Mouse (Mus musculus) stomach, embryonic 14.5 days (tissue): ENCODE measurements around the gene Wfikkn1. TPM values are rescaled to one million over a fixed set of nuclear protein-coding genes. Genes with fewer than 3 reads are reported as not detected.

Experiments used
- ATAC-seq: fragments of 200-750 bp; cut with Nextera tagmentation; 2 replicates; pipeline ENCODE4 v1.8.0; 2017; ENCODE audit warnings: low read depth, moderate TSS enrichment; ENCODE audit not compliant: insufficient number of reproducible peaks, insufficient read depth, low FRiP score
- H3K27ac ChIP-seq: fragments of 300-500 bp; sonication (generic); 2 replicates; pipeline ENCODE4 v1.5.1; 2014; ENCODE audit warnings: mild to moderate bottlenecking, low read length, moderate library complexity, mixed read lengths
- H3K27me3 ChIP-seq: fragments of 300-500 bp; sonication (generic); 2 replicates; pipeline ENCODE4 v1.6.1; 2014; ENCODE audit warnings: low read length, control low read depth, mixed read lengths; ENCODE audit not compliant: control insufficient read depth, insufficient read depth
- H3K36me3 ChIP-seq: fragments of 300-500 bp; sonication (generic); 2 replicates; pipeline ENCODE4 v1.6.1; 2014; ENCODE audit warnings: mild to moderate bottlenecking, control low read depth, low read length, moderate library complexity, mixed read lengths; ENCODE audit not compliant: control insufficient read depth, insufficient read depth
- H3K4me1 ChIP-seq: fragments of 300-500 bp; sonication (generic); 2 replicates; pipeline ENCODE4 v1.6.1; 2014; ENCODE audit warnings: low read length, control low read depth, mixed read lengths; ENCODE audit not compliant: control insufficient read depth, insufficient read depth
- H3K4me2 ChIP-seq: fragments of 300-500 bp; sonication (generic); replicated peaks from 2 replicates; pipeline ENCODE4 v1.6.1; 2014; ENCODE audit warnings: low read depth, low read length, control low read depth
- H3K4me3 ChIP-seq: fragments of 300-500 bp; sonication (generic); 2 replicates; pipeline ENCODE4 v1.5.1; 2014; ENCODE audit warnings: low read depth, low read length, control low read depth
- H3K9ac ChIP-seq: fragments of 300-500 bp; sonication (generic); replicated peaks from 2 replicates; pipeline ENCODE4 v1.6.1; 2014; ENCODE audit warnings: low read depth, mild to moderate bottlenecking, control low read depth, low read length, moderate library complexity, mixed read lengths
- H3K9me3 ChIP-seq: fragments of 300-500 bp; sonication (generic); 2 replicates; pipeline ENCODE4 v1.6.1; 2016; ENCODE audit warnings: low read depth, low read length, control low read depth; ENCODE audit not compliant: control insufficient read depth
- WGBS: fragments of 180-500 bp; shearing (Covaris S2); extraction: QIAGEN DNeasy Blood & Tissue Kit; methylation state at CpG from one replicate; pipeline ENCODE4 v1.1.7; 2014; 5-methylcytosine and 5-hydroxymethylcytosine counted together
- polyA plus RNA-seq: library from polyadenylated mRNA; unstranded; fragments of >200 nt; fragmentation: Nextera tagmentation; extraction: Ambion mirVana; gene quantifications from 2 replicates; pipeline ENCODE4 v1.2.1, GENCODE M21; 2014

The Wfikkn1 gene
- polyA plus RNA-seq, 1 experiment from 2014 or later: 0.65 TPM

GRCm38 (mm10) chr17:25914295-25914694, 33.6 kb upstream of the Wfikkn1 start:
- Histone ChIP-seq H3K4me1 (peaks cover 11% of the 10 kb centered on the region), H3K9me3 (no peaks in the 10 kb centered on the region), H3K36me3 (peaks cover 5% of the 10 kb centered on the region; the same call in 1 of the 2 replicates), H3K9ac (no peak overlapping the region), H3K27me3 (no peaks in the 10 kb centered on the region), H3K27ac (no peak overlapping the region), H3K4me2 (no peak overlapping the region), H3K4me3 (no peak overlapping the region)
- WGBS: 75% methylated on average over 4 of the region's 4 CpGs
- no peak for ATAC-seq

GRCm38 (mm10) chr17:25913877-25914275, 33.2 kb upstream of the Wfikkn1 start:
- 80% methylated on average over 1 of the region's 1 CpGs for WGBS
- peaks cover 5% of the 10 kb centered on the region; the same call in 1 of the 2 replicates for H3K36me3 ChIP-seq
- H3K9me3 ChIP-seq: no peaks in the 10 kb centered on the region
- H3K27ac ChIP-seq: no peak overlapping the region
- H3K27me3 ChIP-seq: no peaks in the 10 kb centered on the region
- no peak overlapping the region for H3K9ac ChIP-seq
- ATAC-seq: no peak
- no peak overlapping the region for H3K4me2 ChIP-seq
- peaks cover 11% of the 10 kb centered on the region for H3K4me1 ChIP-seq
- H3K4me3 ChIP-seq: no peak overlapping the region

DNA sequence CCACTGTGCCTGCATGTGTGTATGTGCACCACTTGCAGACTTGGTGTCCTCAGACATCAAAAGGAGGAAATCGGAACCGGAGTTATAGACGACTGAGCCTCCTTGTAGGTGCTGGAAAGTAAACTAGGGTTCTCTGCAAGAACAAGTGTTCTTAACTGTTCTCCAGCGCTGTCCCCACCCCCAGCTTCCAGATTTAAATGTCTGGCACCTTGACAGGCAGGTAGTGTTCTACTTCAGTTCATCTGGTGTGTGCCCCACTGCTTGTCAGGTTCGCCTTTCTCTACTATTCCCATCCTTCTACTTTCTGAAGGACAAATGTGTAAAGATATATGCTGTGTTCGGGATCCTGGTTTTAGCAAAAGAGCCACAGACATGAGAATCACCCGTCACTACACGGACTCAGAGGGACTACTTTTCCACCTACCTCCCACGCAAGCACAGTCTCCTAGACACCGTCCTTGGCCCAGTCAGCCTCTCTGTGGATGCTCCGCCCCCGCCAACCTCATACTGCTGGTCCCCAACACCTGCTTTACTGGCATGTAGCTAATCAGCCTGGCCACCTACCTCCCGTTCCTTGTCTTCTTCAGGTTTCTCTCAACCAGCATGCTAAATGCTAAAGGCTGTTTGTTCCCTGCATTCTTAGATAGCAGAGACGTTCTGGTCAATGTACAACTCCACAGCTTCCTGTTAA, 32.7 kb upstream of the Wfikkn1 start:
- no peak overlapping the region for H3K27ac ChIP-seq
- peaks cover 8% of the 10 kb centered on the region for H3K4me1 ChIP-seq
- no peak overlapping the region for H3K4me3 ChIP-seq
- H3K27me3 ChIP-seq: no peaks in the 10 kb centered on the region
- 85% methylated on average over 14 of the region's 14 CpGs for WGBS
- ATAC-seq: no peak
- no peak overlapping the region for H3K4me2 ChIP-seq
- H3K36me3 ChIP-seq: peaks cover 5% of the 10 kb centered on the region; the same call in 1 of the 2 replicates
- no peaks in the 10 kb centered on the region for H3K9me3 ChIP-seq
- H3K9ac ChIP-seq: no peak overlapping the region

DNA sequence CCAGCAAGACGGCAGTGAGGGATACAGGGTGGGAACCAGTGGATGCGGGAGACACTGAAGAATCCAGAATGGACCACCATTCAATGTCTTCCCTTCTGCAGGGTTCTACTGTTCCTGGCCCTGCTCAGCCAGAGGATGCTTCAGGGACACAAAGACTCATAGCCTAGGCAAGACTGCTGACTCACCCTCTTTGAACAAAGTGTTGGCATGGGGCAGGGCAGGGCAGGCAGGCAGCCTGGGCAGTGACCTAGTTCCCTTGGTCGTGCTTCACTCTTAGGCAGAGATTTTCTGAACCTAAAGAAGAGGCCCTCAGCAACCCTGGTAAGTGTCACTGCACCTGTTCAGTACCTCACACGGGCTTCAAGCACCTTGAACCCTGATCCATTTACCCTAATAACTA, 31.2 kb upstream of the Wfikkn1 start:
- no peak overlapping the region for H3K4me3 ChIP-seq
- H3K9me3 ChIP-seq: no peaks in the 10 kb centered on the region
- no peak for ATAC-seq
- 88% methylated on average over 4 of the region's 4 CpGs for WGBS
- H3K27ac ChIP-seq: no peak overlapping the region
- H3K36me3 ChIP-seq: peaks cover 6% of the 10 kb centered on the region; the same call in 1 of the 2 replicates
- no peaks in the 10 kb centered on the region for H3K4me1 ChIP-seq
- no peak overlapping the region for H3K4me2 ChIP-seq
- no peak overlapping the region for H3K9ac ChIP-seq
- no peaks in the 10 kb centered on the region for H3K27me3 ChIP-seq

DNA sequence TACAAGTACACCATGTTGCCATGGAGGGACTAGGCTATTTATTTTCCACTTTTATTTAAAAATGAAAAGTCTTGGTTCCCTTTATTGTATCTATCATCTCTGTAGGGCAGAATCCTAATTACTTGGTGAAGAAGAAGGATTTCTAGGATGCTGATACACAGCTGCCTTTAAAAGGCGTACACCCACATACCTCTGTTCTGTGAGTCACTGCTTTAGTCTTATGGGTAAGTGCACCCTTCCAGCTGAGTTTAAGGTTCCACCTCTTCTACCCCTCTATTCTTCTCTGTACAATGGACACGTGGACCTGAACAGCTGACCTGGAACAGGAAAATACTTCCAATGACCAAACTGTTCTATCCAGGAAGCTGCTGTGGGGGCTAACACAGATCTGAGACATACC, 27.0 kb upstream of the Wfikkn1 start:
- WGBS: 90% methylated on average over 2 of the region's 2 CpGs
- Histone ChIP-seq H3K4me1 (no peaks in the 10 kb centered on the region), H3K4me3 (no peak overlapping the region), H3K9me3 (no peaks in the 10 kb centered on the region), H3K4me2 (no peak overlapping the region), H3K27ac (no peak overlapping the region), H3K36me3 (peaks cover 3% of the 10 kb centered on the region; the same call in 1 of the 2 replicates), H3K27me3 (no peaks in the 10 kb centered on the region), H3K9ac (no peak overlapping the region)
- no peak for ATAC-seq

DNA sequence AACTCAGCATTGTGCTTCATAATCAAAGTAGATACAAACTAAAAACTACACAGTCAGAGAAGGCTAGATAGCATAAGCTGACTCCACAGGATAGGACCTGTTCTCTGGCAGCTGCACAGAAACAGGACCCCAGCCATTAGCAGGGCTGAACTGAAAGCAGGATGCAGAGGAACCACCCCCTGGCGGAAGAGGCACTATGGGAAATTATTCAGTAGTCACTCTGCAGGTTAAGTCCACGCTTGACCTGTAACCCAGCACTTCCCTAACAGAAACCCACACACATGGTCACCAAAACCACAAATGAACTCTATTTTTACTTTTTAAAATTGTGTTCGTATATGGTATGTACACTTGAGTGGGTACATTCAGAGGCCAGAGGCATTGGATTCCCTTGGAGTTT, 22.4 kb upstream of the Wfikkn1 start:
- no peaks in the 10 kb centered on the region for H3K4me1 ChIP-seq
- no peak overlapping the region for H3K4me3 ChIP-seq
- no peaks in the 10 kb centered on the region for H3K27me3 ChIP-seq
- no peak overlapping the region for H3K9ac ChIP-seq
- H3K4me2 ChIP-seq: no peak overlapping the region
- H3K36me3 ChIP-seq: peaks cover 8% of the 10 kb centered on the region; the same call in 1 of the 2 replicates
- no peak overlapping the region for H3K27ac ChIP-seq
- 81% methylated on average over 3 of the region's 3 CpGs for WGBS
- no peak for ATAC-seq
- H3K9me3 ChIP-seq: no peaks in the 10 kb centered on the region

- Histone ChIP-seq H3K4me2 (no peak overlapping the region), H3K9me3 (no peaks in the 10 kb centered on the region), H3K4me1 (no peaks in the 10 kb centered on the region), H3K27me3 (no peaks in the 10 kb centered on the region), H3K36me3 (0 out of 2 replicates have a peak, but pooled peaks cover 5% of the 10 kb centered on the region), H3K9ac (no peak overlapping the region), H3K27ac (no peak overlapping the region), H3K4me3 (no peak overlapping the region)
- 85% methylated on average over 1 of the region's 1 CpGs for WGBS
- ATAC-seq: no peak
These were observed 19.5 kb upstream of the Wfikkn1 start for GRCm38 (mm10) chr17:25900193-25900592.

DNA sequence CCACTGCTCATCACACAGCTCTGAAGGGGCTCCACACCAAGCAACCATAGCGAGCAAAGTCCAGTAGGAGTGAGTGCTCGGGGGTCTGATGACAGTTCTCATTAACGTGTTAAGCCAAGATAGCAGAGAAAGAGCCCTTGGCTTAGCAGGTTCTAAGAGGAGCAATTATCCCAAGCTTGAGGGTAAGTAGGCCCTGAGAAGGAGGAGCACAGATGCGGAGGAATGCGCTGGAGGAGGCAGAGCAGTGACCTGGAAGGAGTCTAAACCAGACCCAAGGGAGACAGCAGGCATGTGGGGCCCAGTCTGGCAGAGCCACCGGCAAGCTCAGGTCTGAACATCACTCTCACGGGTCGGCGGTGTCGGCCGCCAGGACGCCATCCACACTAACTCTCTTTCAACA, 15.2 kb upstream of the Wfikkn1 start:
- Histone ChIP-seq H3K4me3 (no peak overlapping the region), H3K9me3 (no peaks in the 10 kb centered on the region), H3K36me3 (0 out of 2 replicates have a peak, but pooled peaks cover 5% of the 10 kb centered on the region), H3K27me3 (no peaks in the 10 kb centered on the region), H3K4me2 (no peak overlapping the region), H3K4me1 (no peaks in the 10 kb centered on the region), H3K27ac (no peak overlapping the region), H3K9ac (no peak overlapping the region)
- 69% methylated on average over 12 of the region's 12 CpGs for WGBS
- no peak for ATAC-seq

DNA sequence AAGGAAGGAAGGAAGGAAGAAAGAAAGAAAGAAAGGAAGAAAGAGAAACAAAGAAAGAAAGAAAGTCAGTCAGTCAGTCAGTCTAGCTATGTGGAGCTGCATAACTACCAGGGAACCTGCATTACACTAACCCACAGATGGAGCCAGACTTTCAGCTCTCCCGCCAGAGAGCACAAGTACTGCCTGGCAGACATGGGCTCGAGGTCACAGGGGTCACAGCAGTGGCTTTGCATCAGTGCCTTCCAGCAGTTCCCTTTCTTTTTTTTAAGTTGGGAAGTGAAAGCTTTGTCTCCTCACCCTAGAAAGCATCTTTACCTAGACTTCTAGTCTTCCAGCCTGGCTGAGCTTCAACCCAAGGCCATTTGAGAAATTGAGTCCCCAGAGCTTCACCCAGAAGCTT, 14.8 kb upstream of the Wfikkn1 start:
- Histone ChIP-seq H3K36me3 (0 out of 2 replicates have a peak, but pooled peaks cover under 1% of the 10 kb centered on the region), H3K9me3 (no peaks in the 10 kb centered on the region), H3K4me1 (no peaks in the 10 kb centered on the region), H3K4me2 (no peak overlapping the region), H3K27ac (no peak overlapping the region), H3K4me3 (no peak overlapping the region), H3K27me3 (no peaks in the 10 kb centered on the region), H3K9ac (no peak overlapping the region)
- WGBS: 53% methylated on average over 2 of the region's 2 CpGs
- no peak for ATAC-seq
